9 mouse cellular contexts compared by ENCODE assay signal in the genomic region with DNA sequence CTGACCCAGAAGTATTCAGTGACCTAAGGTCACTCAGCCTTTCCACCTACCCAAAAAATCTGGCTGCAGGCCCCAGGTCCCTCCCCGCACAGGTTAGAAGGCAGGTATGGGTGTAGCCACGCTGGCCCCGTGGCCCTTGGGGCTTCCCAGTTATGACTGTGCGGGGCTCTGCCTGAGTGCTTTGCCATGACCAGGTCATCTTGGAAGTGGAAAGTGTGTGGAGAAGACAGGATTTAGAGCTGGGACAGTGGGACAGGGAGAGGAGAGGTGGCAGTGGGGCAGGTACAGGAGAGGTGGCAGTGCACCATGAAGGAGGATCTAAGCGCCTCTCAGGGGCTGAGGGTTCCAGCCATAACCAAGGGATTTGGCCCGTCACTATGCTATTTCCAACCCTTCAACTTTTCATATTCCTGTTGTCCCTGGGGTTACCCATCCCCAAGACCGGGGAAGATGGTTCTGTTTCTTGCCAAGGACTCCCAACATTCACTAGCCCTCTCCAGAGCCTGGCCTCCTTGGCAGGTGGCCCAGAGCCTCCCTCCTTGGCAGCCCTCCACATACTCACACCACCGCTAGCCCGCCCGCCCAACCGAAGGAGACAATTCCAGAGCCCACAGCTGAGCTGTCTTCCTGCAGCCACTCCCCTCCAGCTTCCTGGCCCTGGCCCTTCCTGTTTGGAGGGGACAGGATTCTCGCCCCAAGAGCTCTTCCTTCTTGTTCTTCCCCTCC. TPM values are rescaled to one million over a fixed set of nuclear protein-coding genes. Genes with fewer than 3 reads are reported as not detected.
DNase-seq lines count a peak whose midpoint lies in the region; ATAC-seq and TF ChIP-seq lines count a peak whose summit lies in the region.
"Had no signal": no experiment of that assay in that cellular context is flagged by ENCODE, and none has a peak within 500 bp of the region (broad histone marks: within the 10 kb centered on the region; RNA-seq: fewer than 3 reads in every experiment).

No protein-coding gene starts in this region.

- ATAC-seq in hindbrain, embryonic 13.5 days (ENCODE audit: low FRiP score): peak; percentile 33; the same call in 1 of the 2 replicates
- no peak for ATAC-seq in hindbrain, embryonic 12.5 days (ENCODE audit: low FRiP score)
- ATAC-seq in heart, embryonic 16.5 days (replicated peaks; ENCODE audit: extremely low read depth, insufficient read depth, low FRiP score): peak; percentile 42
- no peak for ATAC-seq in megakaryocyte, adult 5-6 weeks (ENCODE audit: poor library complexity, severe bottlenecking)

- H3K36me3 ChIP-seq in hindbrain, embryonic 13.5 days: no peaks in the 10 kb centered on the region
- H3K36me3 ChIP-seq in hindbrain, embryonic 12.5 days: 0 out of 2 replicates have a peak, but pooled peaks cover 7% of the 10 kb centered on the region
- H3K36me3 ChIP-seq in heart, embryonic 16.5 days (ENCODE audit: control insufficient read depth, insufficient read depth): peaks cover 21% of the 10 kb centered on the region

- H3K27me3 ChIP-seq in hindbrain, embryonic 13.5 days: peaks cover 4% of the 10 kb centered on the region; the same call in 1 of the 2 replicates
- no peaks in the 10 kb centered on the region for H3K27me3 ChIP-seq in hindbrain, embryonic 12.5 days
- H3K27me3 ChIP-seq in heart, embryonic 16.5 days (ENCODE audit: control insufficient read depth, insufficient read depth, low read length): no peaks in the 10 kb centered on the region
- H3K27me3 ChIP-seq: embryonic facial prominence, embryonic 15.5 days had no signal

- H3K9ac ChIP-seq in hindbrain, embryonic 13.5 days: peak overlapping the region; percentile 49; the same call in 1 of the 2 replicates
- H3K9ac ChIP-seq in hindbrain, embryonic 12.5 days: no peak overlapping the region
- H3K9ac ChIP-seq in heart, embryonic 16.5 days (ENCODE audit: low read length): no peak overlapping the region
- H3K9ac ChIP-seq: embryonic facial prominence, embryonic 15.5 days had no signal

- no peaks in the 10 kb centered on the region for H3K9me3 ChIP-seq in hindbrain, embryonic 13.5 days
- no peaks in the 10 kb centered on the region for H3K9me3 ChIP-seq in hindbrain, embryonic 12.5 days (replicated peaks)
- H3K9me3 ChIP-seq in heart, embryonic 16.5 days (replicated peaks; ENCODE audit: control insufficient read depth, low read length): no peaks in the 10 kb centered on the region
- H3K9me3 ChIP-seq: embryonic facial prominence, embryonic 15.5 days had no signal

- 0 out of 2 replicates have a peak overlapping the region, but pooled peaks have one; percentile 23 for H3K27ac ChIP-seq in hindbrain, embryonic 13.5 days
- H3K27ac ChIP-seq in hindbrain, embryonic 12.5 days: no peak overlapping the region
- 0 out of 2 replicates have a peak overlapping the region, but pooled peaks have one; percentile 1 for H3K27ac ChIP-seq in embryonic fibroblast, embryonic 13.5 days (ENCODE audit: insufficient read depth, low read length)
- H3K27ac ChIP-seq in heart, embryonic 16.5 days (ENCODE audit: low read length): peak overlapping the region; percentile 37
- H3K27ac ChIP-seq: embryonic facial prominence, embryonic 15.5 days had no signal

- TF ChIP-seq POLR2A in embryonic fibroblast, embryonic 13.5 days (IDR thresholded peaks at IDR 0.05; ENCODE audit: low read depth, low read length): no peak

- H3K4me1 ChIP-seq in hindbrain, embryonic 13.5 days (replicated peaks): peaks cover 29% of the 10 kb centered on the region
- peaks cover 11% of the 10 kb centered on the region for H3K4me1 ChIP-seq in hindbrain, embryonic 12.5 days
- H3K4me1 ChIP-seq in embryonic fibroblast, embryonic 13.5 days (ENCODE audit: control insufficient read depth, insufficient read depth, low read length): peaks cover 17% of the 10 kb centered on the region; the same call in 1 of the 2 replicates
- H3K4me1 ChIP-seq in heart, embryonic 16.5 days (ENCODE audit: control insufficient read depth, insufficient read depth, low read length): peaks cover 39% of the 10 kb centered on the region

- DNase-seq in layer of hippocampus, postnatal 10 days (ENCODE audit: low spot score in 2 of 2): peak; percentile 77 to 79
- DNase-seq in lung, postnatal 25 days (ENCODE audit: low spot score): peak; percentile 90
- DNase-seq in spleen, postnatal 4 days (ENCODE audit: low spot score in 2 of 2): peak; percentile 69 to 80

- TF ChIP-seq CTCF in embryonic fibroblast, embryonic 13.5 days (IDR thresholded peaks at IDR 0.05; ENCODE audit: borderline replicate concordance, insufficient read depth, low read length): no peak

- no peak overlapping the region for H3K4me3 ChIP-seq in hindbrain, embryonic 13.5 days
- H3K4me3 ChIP-seq in hindbrain, embryonic 12.5 days: no peak overlapping the region
- no peak overlapping the region for H3K4me3 ChIP-seq in embryonic fibroblast, embryonic 13.5 days (ENCODE audit: insufficient read depth, low read length)
- no peak overlapping the region for H3K4me3 ChIP-seq in heart, embryonic 16.5 days (ENCODE audit: low read length)
- H3K4me3 ChIP-seq: embryonic facial prominence, embryonic 15.5 days had no signal

- no peak overlapping the region for H3K4me2 ChIP-seq in hindbrain, embryonic 13.5 days
- H3K4me2 ChIP-seq in hindbrain, embryonic 12.5 days (replicated peaks): no peak overlapping the region
- 0 out of 2 replicates have a peak overlapping the region, but pooled peaks have one; percentile 6 for H3K4me2 ChIP-seq in heart, embryonic 16.5 days (ENCODE audit: low read depth, low read length)
- H3K4me2 ChIP-seq: embryonic facial prominence, embryonic 15.5 days had no signal

- WGBS in hindbrain, embryonic 13.5 days: 76% methylated on average over 12 of the region's 12 CpGs
- 84% methylated on average over 12 of the region's 12 CpGs for WGBS in hindbrain, embryonic 12.5 days
- 44% methylated on average over 12 of the region's 12 CpGs for WGBS in heart, embryonic 16.5 days

RNA-seq across cellular contexts. Expression of gene Ccdc102a, which starts 13.3 kb away (rescaled TPM):
- 6.3 and 7.8 TPM in 2 replicates for polyA plus RNA-seq in hindbrain, embryonic 13.5 days (2015; fragmentation: Nextera tagmentation; extraction: Ambion mirVana)
- polyA plus RNA-seq in hindbrain, embryonic 12.5 days (2016; fragmentation: Nextera tagmentation; extraction: Ambion mirVana): 30.8 and 30.9 TPM in 2 replicates
- polyA plus RNA-seq in embryonic fibroblast, embryonic 13.5 days (2011; ENCODE audit: insufficient read length, low read depth, missing spikeins): 39.2 and 43.7 TPM in 2 replicates
- polyA plus RNA-seq in heart, embryonic 16.5 days (2015; fragmentation: Nextera tagmentation; extraction: Ambion mirVana): 17.4 and 19.8 TPM in 2 replicates
- total RNA-seq in layer of hippocampus, postnatal 10 days (2021): 1 to 10 TPM; 4.0 to 4.2 TPM
- total RNA-seq in megakaryocyte, adult 5-6 weeks (2015): 1.8 and 3.3 TPM in 2 replicates
- total RNA-seq in megakaryocyte, adult 5-6 weeks (2017): 9.1 and 10.7 TPM in 2 replicates

RNA-seq across cellular contexts. Expression of gene Adgrg5, which starts 18.9 kb away (rescaled TPM):
- polyA plus RNA-seq in hindbrain, embryonic 13.5 days (2015; fragmentation: Nextera tagmentation; extraction: Ambion mirVana): not detected in 2 replicates
- 0.12 TPM in 1 of 2 replicates, not detected in the other for polyA plus RNA-seq in hindbrain, embryonic 12.5 days (2016; fragmentation: Nextera tagmentation; extraction: Ambion mirVana)
- polyA plus RNA-seq in embryonic fibroblast, embryonic 13.5 days (2011; ENCODE audit: insufficient read length, low read depth, missing spikeins): 0.49 and 0.63 TPM in 2 replicates
- polyA plus RNA-seq in heart, embryonic 16.5 days (2015; fragmentation: Nextera tagmentation; extraction: Ambion mirVana): 0.71 and 1.4 TPM in 2 replicates
- under 1 TPM; 0.18 to 0.55 TPM for total RNA-seq in layer of hippocampus, postnatal 10 days (2021)
- 0.58 and 2.4 TPM in 2 replicates for total RNA-seq in megakaryocyte, adult 5-6 weeks (2015)
- total RNA-seq in megakaryocyte, adult 5-6 weeks (2017): 0.45 and 1.2 TPM in 2 replicates

RNA-seq across cellular contexts. Expression of gene Dok4, which starts 28.5 kb away (rescaled TPM):
- 58.0 and 59.0 TPM in 2 replicates for polyA plus RNA-seq in hindbrain, embryonic 13.5 days (2015; fragmentation: Nextera tagmentation; extraction: Ambion mirVana)
- polyA plus RNA-seq in hindbrain, embryonic 12.5 days (2016; fragmentation: Nextera tagmentation; extraction: Ambion mirVana): 28.4 and 29.9 TPM in 2 replicates
- polyA plus RNA-seq in embryonic fibroblast, embryonic 13.5 days (2011; ENCODE audit: insufficient read length, low read depth, missing spikeins): 8.7 and 9.3 TPM in 2 replicates
- polyA plus RNA-seq in heart, embryonic 16.5 days (2015; fragmentation: Nextera tagmentation; extraction: Ambion mirVana): 28.9 and 33.7 TPM in 2 replicates
- 10 to 100 TPM; 75.5 to 81.2 TPM for total RNA-seq in layer of hippocampus, postnatal 10 days (2021)
- total RNA-seq in megakaryocyte, adult 5-6 weeks (2015): 0.75 TPM in 1 of 2 replicates, not detected in the other
- 0.69 and 0.92 TPM in 2 replicates for total RNA-seq in megakaryocyte, adult 5-6 weeks (2017)

RNA-seq across cellular contexts. Expression of gene Polr2c, which starts 47.4 kb away (rescaled TPM):
- polyA plus RNA-seq in hindbrain, embryonic 13.5 days (2015; fragmentation: Nextera tagmentation; extraction: Ambion mirVana): 119 and 136 TPM in 2 replicates
- polyA plus RNA-seq in hindbrain, embryonic 12.5 days (2016; fragmentation: Nextera tagmentation; extraction: Ambion mirVana): 120 and 129 TPM in 2 replicates
- 84.6 and 92.0 TPM in 2 replicates for polyA plus RNA-seq in embryonic fibroblast, embryonic 13.5 days (2011; ENCODE audit: insufficient read length, low read depth, missing spikeins)
- polyA plus RNA-seq in heart, embryonic 16.5 days (2015; fragmentation: Nextera tagmentation; extraction: Ambion mirVana): 123 and 134 TPM in 2 replicates
- 10 to 100 TPM; 52.8 to 58.3 TPM for total RNA-seq in layer of hippocampus, postnatal 10 days (2021)
- 44.1 and 46.4 TPM in 2 replicates for total RNA-seq in megakaryocyte, adult 5-6 weeks (2015)
- 40.3 and 43.5 TPM in 2 replicates for total RNA-seq in megakaryocyte, adult 5-6 weeks (2017)

Comparison
In these comparisons a context has a peak if more than half of its experiments do, and no peak if none do; other contexts are left out.
1. ATAC-seq: peak in hindbrain, embryonic 13.5 days (single experiment) and heart, embryonic 16.5 days (single experiment); none in hindbrain, embryonic 12.5 days (single experiment) and megakaryocyte, adult 5-6 weeks (single experiment).
2. Peak in every context shown above with its lines, with median percentiles within 50 percentile points of each other: DNase-seq.